Comparison of ENCODE assay signal across 9 mouse cellular contexts in genomic region chr7:49249996-49250395, GRCm38 (mm10).
DNase-seq lines count a peak whose midpoint lies in the region; ATAC-seq and TF ChIP-seq lines count a peak whose summit lies in the region.
"Had no signal": no experiment of that assay in that cellular context is flagged by ENCODE, and none has a peak within 500 bp of the region (broad histone marks: within the 10 kb centered on the region; RNA-seq: fewer than 3 reads in every experiment).

No protein-coding gene starts in this region.

- DNase-seq in ES-E14 (ENCODE audit: low read depth, low spot score): peak; percentile 79
- peak; percentile 63 for DNase-seq in c-Kit-positive CD71-positive TER-119-positive erythroid progenitor cells, embryonic 14.5 days (ENCODE audit: low spot score)
- peak; percentile 91 for DNase-seq in forebrain, embryonic 14.5 days (ENCODE audit: low spot score)
- DNase-seq in heart, postnatal 14 days: peak; percentile 82 to 90
- DNase-seq in layer of hippocampus, adult 8-10 months (ENCODE audit: low spot score in 2 of 2): peak; percentile 82 to 91
- DNase-seq in lung, postnatal 36 days: peak; percentile 93
- DNase-seq in right cerebral cortex, adult 2 months (ENCODE audit: low spot score in 2 of 2): peak; percentile 91 to 95
- DNase-seq in urinary bladder, postnatal 14 days (ENCODE audit: low spot score): peak; percentile 88

- H3K27ac ChIP-seq in ES-E14 (ENCODE audit: insufficient read depth, low read depth, low read length, poor library complexity, severe bottlenecking): no peak overlapping the region
- no peak overlapping the region for H3K27ac ChIP-seq in forebrain, embryonic 14.5 days (ENCODE audit: low read depth, low read length)
- H3K27ac ChIP-seq: limb, embryonic 13.5 days had no signal

- H3K36me3 ChIP-seq in ES-E14 (ENCODE audit: control insufficient read depth, insufficient read depth, low read length, poor library complexity, severe bottlenecking): no peaks in the 10 kb centered on the region
- H3K36me3 ChIP-seq in forebrain, embryonic 14.5 days (ENCODE audit: control insufficient read depth, insufficient read depth, low read length): no peaks in the 10 kb centered on the region
- H3K36me3 ChIP-seq: limb, embryonic 13.5 days had no signal

- in situ Hi-C loops in ES-E14 (cut with MboI; ENCODE audit: low sequenced_read_pairs in 2 of 2, unreplicated experiment in 2 of 2): no loop called here

- H3K4me3 ChIP-seq in ES-E14 (ENCODE audit: insufficient read depth in 1 of 2, low read depth in 1 of 2, low read length in 2 of 2, poor library complexity in 1 of 2, severe bottlenecking in 1 of 2): no peak overlapping the region
- no peak overlapping the region for H3K4me3 ChIP-seq in forebrain, embryonic 14.5 days (ENCODE audit: low read depth, low read length)
- H3K4me3 ChIP-seq: limb, embryonic 13.5 days had no signal

- H3K4me2 ChIP-seq in forebrain, embryonic 14.5 days (ENCODE audit: low read length): peak overlapping the region; percentile 2; the same call in 1 of the 2 replicates
- H3K4me2 ChIP-seq: limb, embryonic 13.5 days had no signal

- H3K4me1 ChIP-seq in ES-E14 (ENCODE audit: control insufficient read depth in 2 of 2, insufficient read depth in 2 of 2, low read length in 2 of 2, poor library complexity in 1 of 2): peaks cover 0 to 6% of the 10 kb centered on the region in 2 experiments; a peak in 1 of 4 replicates
- peaks cover 12% of the 10 kb centered on the region; the same call in 1 of the 2 replicates for H3K4me1 ChIP-seq in forebrain, embryonic 14.5 days (ENCODE audit: control insufficient read depth, insufficient read depth, low read length)

- intact Hi-C loops in heart, postnatal 14 days (cut with DNase I): loop anchor here (2.0 to 5.0 kb wide), 4 partner anchors 19 to 117 kb away; no protein-coding TSS in a partner anchor

- no peak overlapping the region for H3K9ac ChIP-seq in ES-E14 (ENCODE audit: insufficient read depth, low read depth, low read length, poor library complexity, severe bottlenecking)
- H3K9ac ChIP-seq in forebrain, embryonic 14.5 days (ENCODE audit: low read length): no peak overlapping the region
- H3K9ac ChIP-seq: limb, embryonic 13.5 days had no signal

- no peaks in the 10 kb centered on the region for H3K9me3 ChIP-seq in ES-E14 (ENCODE audit: control insufficient read depth, insufficient read depth, low read depth, low read length)
- no peaks in the 10 kb centered on the region for H3K9me3 ChIP-seq in forebrain, embryonic 14.5 days (replicated peaks; ENCODE audit: control insufficient read depth, low read length)
- H3K9me3 ChIP-seq: limb, embryonic 13.5 days had no signal

- H3K27me3 ChIP-seq in forebrain, embryonic 14.5 days (replicated peaks; ENCODE audit: control insufficient read depth, insufficient read depth, low read length): peaks cover 9% of the 10 kb centered on the region; the same call in 1 of the 2 replicates

- peak; percentile 11; the same call in 1 of the 2 replicates for ATAC-seq in forebrain, embryonic 14.5 days

- 8% methylated on average over 9 of the region's 9 CpGs for whole genome bisulfite sequencing in forebrain, embryonic 14.5 days

TF ChIP-seq in ES-E14, 5 proteins besides CTCF, POLR2A, EP300 and RAD21:
- no peak for TF ChIP-seq ZC3H11A (IDR thresholded peaks at IDR 0.05; ENCODE audit: borderline replicate concordance, low read depth, low read length)
- TF ChIP-seq MAFK (IDR thresholded peaks at IDR 0.05; ENCODE audit: insufficient read depth, low read depth, low read length): no peak
- no peak for TF ChIP-seq ZNF384 (IDR thresholded peaks at IDR 0.05; ENCODE audit: low read depth, low read length)
- no peak for TF ChIP-seq HCFC1 (IDR thresholded peaks at IDR 0.05; ENCODE audit: borderline replicate concordance, insufficient read depth, low read length)
- no peak for TF ChIP-seq CHD2 (IDR thresholded peaks at IDR 0.05; ENCODE audit: low read depth, low read length)
TF ChIP-seq in ES-E14: peak in this region for 0.
